Mouse (Mus musculus): ENCODE data around the gene Gcm1. TPM values are rescaled to one million over a fixed set of nuclear protein-coding genes. Genes with fewer than 3 reads are reported as not detected.
A peak's percentile ranks its signal among the peaks of the same experiment; 100 is the strongest.

Gene Gcm1
- polyA plus RNA-seq, 1 experiment from 2014 or later = 0.12 TPM

GRCm38 (mm10) chr9:78084341-78084740 is 32.6 kb downstream of the Gcm1 start:
- H3K9me3 ChIP-seq (ENCODE audit: control insufficient read depth, low read length) = no peaks in the 10 kb centered on the region
- no peaks in the 10 kb centered on the region for H3K27me3 ChIP-seq (ENCODE audit: control insufficient read depth, insufficient read depth, low read length)
- no peak overlapping the region for H3K4me2 ChIP-seq
- ATAC-seq (ENCODE audit: low FRiP score) (no peak), DNase-seq (ENCODE audit: low spot score, missing footprints) (peak; percentile 51)
- H3K9ac ChIP-seq (ENCODE audit: low read length) = no peak overlapping the region
- no peaks in the 10 kb centered on the region for H3K4me1 ChIP-seq (ENCODE audit: control insufficient read depth, insufficient read depth, low read length)
- no peak overlapping the region for H3K4me3 ChIP-seq (ENCODE audit: low read depth, low read length)
- no peak overlapping the region for H3K27ac ChIP-seq (ENCODE audit: low read depth, low read length)
- 93% methylated on average over 4 of the region's 4 CpGs for WGBS
- peaks cover 7% of the 10 kb centered on the region; the same call in 1 of the 2 replicates for H3K36me3 ChIP-seq (ENCODE audit: control insufficient read depth, insufficient read depth, low read length)

GRCm38 (mm10) chr9:78085722-78086287 is 34.1 kb downstream of the Gcm1 start:
- no peak overlapping the region for H3K4me2 ChIP-seq
- no peaks in the 10 kb centered on the region for H3K27me3 ChIP-seq (ENCODE audit: control insufficient read depth, insufficient read depth, low read length)
- H3K9me3 ChIP-seq (ENCODE audit: control insufficient read depth, low read length) = no peaks in the 10 kb centered on the region
- WGBS = 89% methylated on average over 14 of the region's 14 CpGs
- DNase-seq (ENCODE audit: low spot score, missing footprints) = no peak
- H3K4me3 ChIP-seq (ENCODE audit: low read depth, low read length) = no peak overlapping the region
- H3K4me1 ChIP-seq (ENCODE audit: control insufficient read depth, insufficient read depth, low read length) = no peaks in the 10 kb centered on the region
- peaks cover 7% of the 10 kb centered on the region; the same call in 1 of the 2 replicates for H3K36me3 ChIP-seq (ENCODE audit: control insufficient read depth, insufficient read depth, low read length)
- no peak overlapping the region for H3K27ac ChIP-seq (ENCODE audit: low read depth, low read length)
- no peak for ATAC-seq (ENCODE audit: low FRiP score)
- no peak overlapping the region for H3K9ac ChIP-seq (ENCODE audit: low read length)

GRCm38 (mm10) chr9:78087751-78088150 is 36.0 kb downstream of the Gcm1 start:
- no peak overlapping the region for H3K9ac ChIP-seq (ENCODE audit: low read length)
- no peak for ATAC-seq (ENCODE audit: low FRiP score)
- H3K36me3 ChIP-seq (ENCODE audit: control insufficient read depth, insufficient read depth, low read length) = peaks cover 7% of the 10 kb centered on the region; the same call in 1 of the 2 replicates
- H3K4me3 ChIP-seq (ENCODE audit: low read depth, low read length) = no peak overlapping the region
- no peaks in the 10 kb centered on the region for H3K27me3 ChIP-seq (ENCODE audit: control insufficient read depth, insufficient read depth, low read length)
- H3K27ac ChIP-seq (ENCODE audit: low read depth, low read length) = no peak overlapping the region
- no peaks in the 10 kb centered on the region for H3K9me3 ChIP-seq (ENCODE audit: control insufficient read depth, low read length)
- no peak overlapping the region for H3K4me2 ChIP-seq
- no peaks in the 10 kb centered on the region for H3K4me1 ChIP-seq (ENCODE audit: control insufficient read depth, insufficient read depth, low read length)
- WGBS = 88% methylated on average over 9 of the region's 9 CpGs
- peak; percentile 21 for DNase-seq (ENCODE audit: low spot score, missing footprints)

- Histone ChIP-seq H3K4me3 (ENCODE audit: low read depth, low read length) (no peak overlapping the region), H3K27me3 (ENCODE audit: control insufficient read depth, insufficient read depth, low read length) (no peaks in the 10 kb centered on the region), H3K9ac (ENCODE audit: low read length) (no peak overlapping the region), H3K27ac (ENCODE audit: low read depth, low read length) (no peak overlapping the region), H3K9me3 (ENCODE audit: control insufficient read depth, low read length) (no peaks in the 10 kb centered on the region), H3K4me1 (ENCODE audit: control insufficient read depth, insufficient read depth, low read length) (no peaks in the 10 kb centered on the region), H3K4me2 (no peak overlapping the region), H3K36me3 (ENCODE audit: control insufficient read depth, insufficient read depth, low read length) (peaks cover 7% of the 10 kb centered on the region; the same call in 1 of the 2 replicates)
- ATAC-seq (ENCODE audit: low FRiP score) (no peak), DNase-seq (ENCODE audit: low spot score, missing footprints) (peak; percentile 79)
- WGBS = 82% methylated on average over 4 of the region's 4 CpGs
Observed at GRCm38 (mm10) chr9:78088521-78088920, 36.8 kb downstream of the Gcm1 start.

GRCm38 (mm10) chr9:78088971-78089370 is 37.2 kb downstream of the Gcm1 start:
- Histone ChIP-seq H3K27me3 (ENCODE audit: control insufficient read depth, insufficient read depth, low read length) (no peaks in the 10 kb centered on the region), H3K9me3 (ENCODE audit: control insufficient read depth, low read length) (no peaks in the 10 kb centered on the region), H3K4me3 (ENCODE audit: low read depth, low read length) (no peak overlapping the region), H3K4me1 (ENCODE audit: control insufficient read depth, insufficient read depth, low read length) (no peaks in the 10 kb centered on the region), H3K9ac (ENCODE audit: low read length) (no peak overlapping the region), H3K36me3 (ENCODE audit: control insufficient read depth, insufficient read depth, low read length) (peaks cover 7% of the 10 kb centered on the region; the same call in 1 of the 2 replicates), H3K27ac (ENCODE audit: low read depth, low read length) (no peak overlapping the region), H3K4me2 (no peak overlapping the region)
- 83% methylated on average over 7 of the region's 7 CpGs for WGBS
- ATAC-seq (ENCODE audit: low FRiP score) (no peak), DNase-seq (ENCODE audit: low spot score, missing footprints) (no peak)

- DNase-seq (ENCODE audit: low spot score, missing footprints) (peak; percentile 64), ATAC-seq (ENCODE audit: low FRiP score) (no peak)
- H3K9ac ChIP-seq (ENCODE audit: low read length) = no peak overlapping the region
- no peaks in the 10 kb centered on the region for H3K9me3 ChIP-seq (ENCODE audit: control insufficient read depth, low read length)
- H3K4me3 ChIP-seq (ENCODE audit: low read depth, low read length) = no peak overlapping the region
- 85% methylated on average over 1 of the region's 1 CpGs for WGBS
- peaks cover 3% of the 10 kb centered on the region; the same call in 1 of the 2 replicates for H3K36me3 ChIP-seq (ENCODE audit: control insufficient read depth, insufficient read depth, low read length)
- no peaks in the 10 kb centered on the region for H3K4me1 ChIP-seq (ENCODE audit: control insufficient read depth, insufficient read depth, low read length)
- no peak overlapping the region for H3K27ac ChIP-seq (ENCODE audit: low read depth, low read length)
- H3K27me3 ChIP-seq (ENCODE audit: control insufficient read depth, insufficient read depth, low read length) = no peaks in the 10 kb centered on the region
- H3K4me2 ChIP-seq = no peak overlapping the region
Observed at GRCm38 (mm10) chr9:78089906-78090305, 38.2 kb downstream of the Gcm1 start.

GRCm38 (mm10) chr9:78090596-78090995 is 38.9 kb downstream of the Gcm1 start:
- no peak overlapping the region for H3K27ac ChIP-seq (ENCODE audit: low read depth, low read length)
- WGBS = 87% methylated on average over 3 of the region's 3 CpGs
- no peak for ATAC-seq (ENCODE audit: low FRiP score)

GRCm38 (mm10) chr9:78095686-78096085 is 44.0 kb downstream of the Gcm1 start:
- Histone ChIP-seq H3K4me2 (no peak overlapping the region), H3K4me3 (ENCODE audit: low read depth, low read length) (no peak overlapping the region), H3K36me3 (ENCODE audit: control insufficient read depth, insufficient read depth, low read length) (peaks cover 9% of the 10 kb centered on the region; the same call in 1 of the 2 replicates), H3K27ac (ENCODE audit: low read depth, low read length) (no peak overlapping the region), H3K9me3 (ENCODE audit: control insufficient read depth, low read length) (no peaks in the 10 kb centered on the region; the same call in 1 of the 2 replicates), H3K4me1 (ENCODE audit: control insufficient read depth, insufficient read depth, low read length) (no peaks in the 10 kb centered on the region), H3K9ac (ENCODE audit: low read length) (no peak overlapping the region), H3K27me3 (ENCODE audit: control insufficient read depth, insufficient read depth, low read length) (no peaks in the 10 kb centered on the region)
- DNase-seq (ENCODE audit: low spot score, missing footprints) = no peak
- ATAC-seq (ENCODE audit: low FRiP score) = no peak
- WGBS = 95% methylated on average over 12 of the region's 12 CpGs

More at GRCm38 (mm10) chr9:78090596-78090995, 38.9 kb downstream of the Gcm1 start:
- H3K9me3 ChIP-seq (ENCODE audit: control insufficient read depth, low read length) = no peaks in the 10 kb centered on the region
- no peak overlapping the region for H3K9ac ChIP-seq (ENCODE audit: low read length)
- H3K4me1 ChIP-seq (ENCODE audit: control insufficient read depth, insufficient read depth, low read length) = no peaks in the 10 kb centered on the region
- peaks cover 2% of the 10 kb centered on the region; the same call in 1 of the 2 replicates for H3K36me3 ChIP-seq (ENCODE audit: control insufficient read depth, insufficient read depth, low read length)
- DNase-seq (ENCODE audit: low spot score, missing footprints) = no peak
- H3K27me3 ChIP-seq (ENCODE audit: control insufficient read depth, insufficient read depth, low read length) = no peaks in the 10 kb centered on the region
- no peak overlapping the region for H3K4me3 ChIP-seq (ENCODE audit: low read depth, low read length)
- no peak overlapping the region for H3K4me2 ChIP-seq

GRCm38 (mm10) chr9:78096376-78096775 is 44.7 kb downstream of the Gcm1 start:
- ATAC-seq (ENCODE audit: low FRiP score) (no peak), DNase-seq (ENCODE audit: low spot score, missing footprints) (no peak)
- Histone ChIP-seq H3K4me3 (ENCODE audit: low read depth, low read length) (no peak overlapping the region), H3K27ac (ENCODE audit: low read depth, low read length) (no peak overlapping the region), H3K27me3 (ENCODE audit: control insufficient read depth, insufficient read depth, low read length) (no peaks in the 10 kb centered on the region), H3K36me3 (ENCODE audit: control insufficient read depth, insufficient read depth, low read length) (peaks cover 9% of the 10 kb centered on the region; the same call in 1 of the 2 replicates), H3K9ac (ENCODE audit: low read length) (no peak overlapping the region), H3K4me1 (ENCODE audit: control insufficient read depth, insufficient read depth, low read length) (no peaks in the 10 kb centered on the region), H3K4me2 (no peak overlapping the region), H3K9me3 (ENCODE audit: control insufficient read depth, low read length) (no peaks in the 10 kb centered on the region; the same call in 1 of the 2 replicates)
- 100% methylated on average over 6 of the region's 6 CpGs for whole genome bisulfite sequencing

Measured in midbrain, embryonic 11.5 days (tissue).